Mouse (Mus musculus): ENCODE measurements around the gene Arhgef9. TPM values are rescaled to one million over a fixed set of nuclear protein-coding genes. Genes with fewer than 3 reads are reported as not detected.
A peak's percentile ranks its signal among the peaks of the same experiment; 100 is the strongest.

The Arhgef9 gene
- polyA plus RNA-seq, 1 experiment from 2014 or later: 3.1 TPM

GRCm38 (mm10) chrX:95025779-95026360, 170.8 kb downstream of the Arhgef9 start:
- Histone ChIP-seq H3K9ac (ENCODE audit: low read depth, low read length) (peak overlapping the region; percentile 27), H3K27me3 (replicated peaks; ENCODE audit: control insufficient read depth, insufficient read depth, low read length) (no peaks in the 10 kb centered on the region), H3K4me2 (replicated peaks; ENCODE audit: low read depth) (peak overlapping the region; percentile 69), H3K4me3 (ENCODE audit: low read depth, low read length) (peak overlapping the region; percentile 49), H3K27ac (ENCODE audit: low read depth, low read length) (peak overlapping the region; percentile 72), H3K4me1 (replicated peaks; ENCODE audit: control insufficient read depth, insufficient read depth, low read length) (no peaks in the 10 kb centered on the region), H3K36me3 (ENCODE audit: control insufficient read depth, insufficient read depth) (no peaks in the 10 kb centered on the region), H3K9me3 (ENCODE audit: control insufficient read depth) (no peaks in the 10 kb centered on the region)
- TF ChIP-seq CTCF (IDR thresholded peaks at IDR 0.05; ENCODE audit: low read depth): peak; percentile 14; the same call in 1 of the 2 replicates
- WGBS: 15% methylated on average over 23 of the region's 23 CpGs
- ATAC-seq: no peak

GRCm38 (mm10) chrX:95012033-95012432, 184.6 kb downstream of the Arhgef9 start:
- Histone ChIP-seq H3K4me2 (replicated peaks; ENCODE audit: low read depth) (no peak overlapping the region), H3K36me3 (ENCODE audit: control insufficient read depth, insufficient read depth) (no peaks in the 10 kb centered on the region), H3K9me3 (ENCODE audit: control insufficient read depth) (no peaks in the 10 kb centered on the region), H3K9ac (ENCODE audit: low read depth, low read length) (no peak overlapping the region), H3K4me3 (ENCODE audit: low read depth, low read length) (no peak overlapping the region), H3K4me1 (replicated peaks; ENCODE audit: control insufficient read depth, insufficient read depth, low read length) (no peaks in the 10 kb centered on the region), H3K27me3 (replicated peaks; ENCODE audit: control insufficient read depth, insufficient read depth, low read length) (0 out of 2 replicates have a peak, but pooled peaks cover 4% of the 10 kb centered on the region), H3K27ac (ENCODE audit: low read depth, low read length) (no peak overlapping the region)
- TF ChIP-seq CTCF (IDR thresholded peaks at IDR 0.05; ENCODE audit: low read depth): peak; percentile 73
- ATAC-seq: no peak
- WGBS: 22% methylated on average over 4 of the region's 4 CpGs

Other genes starting within 250 kb of the Arhgef9 start
- gene Spin4, start 170.2 kb downstream of the Arhgef9 start, polyA plus RNA-seq (2015; fragmentation: Nextera tagmentation; extraction: Ambion mirVana): 2.4 and 2.6 TPM in 2 replicates
- gene Amer1, start 248.0 kb upstream of the Arhgef9 start, polyA plus RNA-seq (2015; fragmentation: Nextera tagmentation; extraction: Ambion mirVana): 2.8 and 2.9 TPM in 2 replicates

Data from intestine, postnatal 0 days (tissue).